In the genomic region with DNA sequence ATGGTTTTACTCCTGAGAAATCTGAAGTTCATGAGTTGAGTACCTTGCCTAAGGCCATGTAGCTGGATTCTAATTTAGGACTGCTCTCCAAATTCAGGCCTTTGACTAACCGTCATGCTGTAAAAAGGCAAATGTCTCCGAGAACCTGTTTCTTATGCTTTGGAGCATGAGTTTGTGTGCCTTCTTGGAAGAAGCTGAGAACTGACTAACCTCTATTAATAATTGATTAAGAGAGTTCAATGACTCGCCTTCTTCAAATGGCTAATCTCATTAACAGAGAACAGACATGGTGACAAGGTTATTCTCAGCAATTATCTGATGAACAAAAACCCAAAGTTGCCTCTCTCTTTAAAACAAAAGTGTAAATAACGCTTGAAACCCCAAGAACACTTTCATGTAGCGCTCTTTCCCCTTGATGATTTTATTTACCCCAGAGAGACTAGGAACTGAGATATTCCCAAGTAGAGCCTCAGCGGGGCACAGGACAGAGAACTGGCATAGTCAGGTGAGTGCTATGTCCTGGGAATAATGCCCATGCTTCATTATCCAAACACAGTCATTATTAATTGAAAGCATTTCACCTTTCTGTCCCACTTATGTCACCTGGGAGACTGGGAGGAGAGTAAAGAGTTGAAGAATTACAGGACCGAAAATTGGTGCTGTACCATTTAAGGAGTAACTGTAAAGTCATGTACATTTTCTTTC, we compare ENCODE assay signal across 26 mouse cellular contexts. TPM values are rescaled to one million over a fixed set of nuclear protein-coding genes. Genes with fewer than 3 reads are reported as not detected.
DNase-seq lines count a peak whose midpoint lies in the region; ATAC-seq lines count a peak whose summit lies in the region.
"Had no signal": no experiment of that assay in that cellular context is flagged by ENCODE, and none has a peak within 500 bp of the region (broad histone marks: within the 10 kb centered on the region; RNA-seq: fewer than 3 reads in every experiment).

No protein-coding gene starts in this region.

- no peak overlapping the region for H3K27ac ChIP-seq in intestine, embryonic 14.5 days (ENCODE audit: low read depth)
- no peak overlapping the region for H3K27ac ChIP-seq in intestine, embryonic 15.5 days
- peak overlapping the region; percentile 65 for H3K27ac ChIP-seq in kidney, embryonic 15.5 days
- H3K27ac ChIP-seq: embryonic facial prominence, embryonic 12.5 days; forebrain, embryonic 15.5 days; heart, adult 2 months; heart, embryonic 15.5 days; hindbrain, embryonic 10.5 days had no signal

- peak; percentile 36 for DNase-seq in intestine, embryonic 14.5 days (ENCODE audit: low spot score)
- peak; percentile 50 to 62 for DNase-seq in kidney, adult 8-10 months
- no peak for DNase-seq in kidney, postnatal 10 days
- DNase-seq in kidney, postnatal 36 days, result peak; percentile 37 to 51
- DNase-seq in urinary bladder, postnatal 36 days (ENCODE audit: low spot score in 2 of 2), result no peak
- no peak for DNase-seq in layer of hippocampus, adult 18-20 months (ENCODE audit: low spot score in 2 of 2)
- DNase-seq: adrenal gland, postnatal 14 days; cerebellum, adult 11-12 months; cerebellum, adult 9-10 months; cerebellum, postnatal 25 days; gastrocnemius, postnatal 36 days; heart, adult 2 months had no signal

- no peak overlapping the region for H3K9ac ChIP-seq in intestine, embryonic 14.5 days (ENCODE audit: low read length)
- H3K9ac ChIP-seq in intestine, embryonic 15.5 days, result no peak overlapping the region
- H3K9ac ChIP-seq in kidney, embryonic 15.5 days, result no peak overlapping the region
- H3K9ac ChIP-seq: embryonic facial prominence, embryonic 12.5 days; forebrain, embryonic 15.5 days; heart, embryonic 15.5 days had no signal

- H3K9me3 ChIP-seq in intestine, embryonic 14.5 days (ENCODE audit: control insufficient read depth, low read length), result no peaks in the 10 kb centered on the region
- no peaks in the 10 kb centered on the region for H3K9me3 ChIP-seq in intestine, embryonic 15.5 days
- no peaks in the 10 kb centered on the region for H3K9me3 ChIP-seq in kidney, embryonic 15.5 days (replicated peaks)
- H3K9me3 ChIP-seq: embryonic facial prominence, embryonic 12.5 days; forebrain, embryonic 15.5 days; heart, embryonic 15.5 days had no signal

- 84% methylated on average over 7 of the region's 7 CpGs for WGBS in intestine, embryonic 14.5 days
- 79% methylated on average over 7 of the region's 7 CpGs for WGBS in intestine, embryonic 15.5 days
- WGBS in kidney, embryonic 15.5 days, result 78% methylated on average over 7 of the region's 7 CpGs

- H3K4me2 ChIP-seq in intestine, embryonic 14.5 days (ENCODE audit: low read length), result no peak overlapping the region
- H3K4me2 ChIP-seq in intestine, embryonic 15.5 days (replicated peaks), result no peak overlapping the region
- H3K4me2 ChIP-seq in kidney, embryonic 15.5 days, result no peak overlapping the region
- H3K4me2 ChIP-seq: embryonic facial prominence, embryonic 12.5 days; forebrain, embryonic 15.5 days; heart, embryonic 11.5 days; heart, embryonic 15.5 days had no signal

- ATAC-seq in intestine, embryonic 14.5 days (replicated peaks; ENCODE audit: low FRiP score, low TSS enrichment, low read depth), result no peak
- ATAC-seq in intestine, embryonic 15.5 days, result no peak
- ATAC-seq in kidney, embryonic 15.5 days (replicated peaks; ENCODE audit: low FRiP score), result peak; percentile 66
- ATAC-seq: activated CD4-positive, CD25-positive, alpha-beta regulatory T cell, adult 4 months; forebrain, embryonic 15.5 days; Patski had no signal

- H3K4me3 ChIP-seq in intestine, embryonic 14.5 days (ENCODE audit: low read depth, low read length), result no peak overlapping the region
- no peak overlapping the region for H3K4me3 ChIP-seq in intestine, embryonic 15.5 days (replicated peaks)
- no peak overlapping the region for H3K4me3 ChIP-seq in kidney, embryonic 15.5 days (replicated peaks)
- H3K4me3 ChIP-seq: embryonic facial prominence, embryonic 12.5 days; forebrain, embryonic 15.5 days; heart, adult 2 months; heart, embryonic 15.5 days; hindbrain, embryonic 10.5 days had no signal

- no peaks in the 10 kb centered on the region for H3K4me1 ChIP-seq in intestine, embryonic 14.5 days (replicated peaks; ENCODE audit: control insufficient read depth, insufficient read depth, low read length)
- H3K4me1 ChIP-seq in intestine, embryonic 15.5 days (replicated peaks), result no peaks in the 10 kb centered on the region
- no peaks in the 10 kb centered on the region for H3K4me1 ChIP-seq in kidney, embryonic 15.5 days
- H3K4me1 ChIP-seq: embryonic facial prominence, embryonic 12.5 days; forebrain, embryonic 15.5 days; heart, embryonic 15.5 days had no signal

- no peaks in the 10 kb centered on the region for H3K36me3 ChIP-seq in intestine, embryonic 14.5 days (ENCODE audit: control insufficient read depth, insufficient read depth, low read length)
- no peaks in the 10 kb centered on the region for H3K36me3 ChIP-seq in intestine, embryonic 15.5 days
- H3K36me3 ChIP-seq in kidney, embryonic 15.5 days, result no peaks in the 10 kb centered on the region
- H3K36me3 ChIP-seq: embryonic facial prominence, embryonic 12.5 days; heart, embryonic 15.5 days had no signal

- H3K27me3 ChIP-seq in intestine, embryonic 14.5 days (replicated peaks; ENCODE audit: control insufficient read depth, insufficient read depth, low read length), result no peaks in the 10 kb centered on the region
- no peaks in the 10 kb centered on the region for H3K27me3 ChIP-seq in intestine, embryonic 15.5 days (replicated peaks)
- H3K27me3 ChIP-seq in kidney, embryonic 15.5 days, result no peaks in the 10 kb centered on the region
- H3K27me3 ChIP-seq: embryonic facial prominence, embryonic 12.5 days; forebrain, embryonic 15.5 days; heart, embryonic 15.5 days; Patski had no signal

RNA-seq across cellular contexts. Expression of gene Ildr2, which starts 12.2 kb away (rescaled TPM):
- polyA plus RNA-seq in intestine, embryonic 14.5 days (2014; fragmentation: Nextera tagmentation; extraction: Ambion mirVana), result 0.60 and 1.0 TPM in 2 replicates
- 0.67 and 0.81 TPM in 2 replicates for polyA plus RNA-seq in intestine, embryonic 15.5 days (2015; fragmentation: Nextera tagmentation; extraction: Ambion mirVana)
- 1.6 and 1.7 TPM in 2 replicates for polyA plus RNA-seq in kidney, embryonic 15.5 days (2015; fragmentation: Nextera tagmentation; extraction: Ambion mirVana)
- 10 to 100 TPM; 70.4 to 71.6 TPM for total RNA-seq in layer of hippocampus, adult 18-20 months (2021)
- total RNA-seq: CH12.LX had no signal
- polyA plus RNA-seq: activated CD4-positive, CD25-positive, alpha-beta regulatory T cell, adult 4 months had no signal

RNA-seq across cellular contexts. Expression of gene Mael, which starts 27.6 kb away (rescaled TPM):
- polyA plus RNA-seq in intestine, embryonic 14.5 days (2014; fragmentation: Nextera tagmentation; extraction: Ambion mirVana), result not detected in 2 replicates
- not detected in 2 replicates for polyA plus RNA-seq in intestine, embryonic 15.5 days (2015; fragmentation: Nextera tagmentation; extraction: Ambion mirVana)
- 0.19 TPM in 1 of 2 replicates, not detected in the other for polyA plus RNA-seq in kidney, embryonic 15.5 days (2015; fragmentation: Nextera tagmentation; extraction: Ambion mirVana)
- total RNA-seq in layer of hippocampus, adult 18-20 months (2021), result not detected
- total RNA-seq: adrenal gland, adult 18-20 months; adrenal gland, postnatal 14 days; CH12.LX; gastrocnemius, adult 8-10 months; gastrocnemius, postnatal 36 days; heart, adult 2 months; heart, postnatal 25 days had no signal
- polyA plus RNA-seq: activated CD4-positive, CD25-positive, alpha-beta regulatory T cell, adult 4 months; forebrain, embryonic 11.5 days; forebrain, embryonic 15.5 days; Patski had no signal

Comparison
In these comparisons a context has a peak if more than half of its experiments do, and no peak if none do; other contexts are left out.
1. DNase-seq: peak in intestine, embryonic 14.5 days (single experiment), kidney, adult 8-10 months (2 of 2) and kidney, postnatal 36 days (2 of 2); none in kidney, postnatal 10 days (single experiment), urinary bladder, postnatal 36 days (0 of 2) and layer of hippocampus, adult 18-20 months (0 of 2).